ENCODE assay signal across 16 mouse cellular contexts in the genomic region with DNA sequence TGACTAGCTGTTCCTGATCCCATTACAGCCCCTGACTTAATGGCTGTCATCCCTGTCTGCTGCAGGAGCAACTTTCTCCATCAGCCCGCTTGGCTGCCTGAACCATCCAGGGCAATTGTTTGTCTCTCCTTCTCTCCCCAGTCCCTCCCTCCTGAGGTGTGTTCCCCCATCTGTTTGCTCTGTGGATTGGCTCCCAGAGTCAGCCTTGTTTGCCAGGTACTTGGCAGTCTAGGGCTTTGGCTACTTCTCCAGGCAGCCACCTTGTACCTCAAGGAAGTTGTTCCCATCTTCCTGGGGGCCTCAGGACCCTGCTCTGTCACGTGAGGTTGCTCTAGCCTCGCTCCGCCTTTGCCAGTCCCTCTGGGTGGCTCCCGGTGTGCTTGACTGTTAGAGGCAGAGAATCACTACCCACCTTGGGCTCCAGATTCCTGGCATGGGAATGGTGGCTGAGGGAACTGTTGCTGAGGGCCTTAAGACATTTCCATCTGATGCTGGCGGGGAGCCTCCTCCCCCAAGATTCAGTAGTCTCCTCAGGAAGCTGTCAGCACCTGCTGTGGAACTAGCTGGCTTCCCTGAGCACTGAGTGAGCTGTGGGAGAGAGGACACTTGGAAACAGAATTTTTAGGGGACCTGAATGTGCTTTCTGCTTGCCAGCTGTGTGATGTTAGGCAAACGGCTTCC. TPM values are rescaled to one million over a fixed set of nuclear protein-coding genes. Genes with fewer than 3 reads are reported as not detected.
DNase-seq lines count a peak whose midpoint lies in the region; ATAC-seq and TF ChIP-seq lines count a peak whose summit lies in the region.
"Had no signal": no experiment of that assay in that cellular context is flagged by ENCODE, and none has a peak within 500 bp of the region (broad histone marks: within the 10 kb centered on the region; RNA-seq: fewer than 3 reads in every experiment).

No protein-coding gene starts in this region.

- TF ChIP-seq CTCF in forebrain, postnatal 0 days (IDR thresholded peaks at IDR 0.05; ENCODE audit: low read depth), result no peak

- peaks cover 11% of the 10 kb centered on the region for H3K36me3 ChIP-seq in forebrain, postnatal 0 days (ENCODE audit: insufficient read depth)
- no peaks in the 10 kb centered on the region for H3K36me3 ChIP-seq in forebrain, embryonic 11.5 days (ENCODE audit: control insufficient read depth, insufficient read depth, low read length)
- H3K36me3 ChIP-seq in neural tube, embryonic 13.5 days, result peaks cover 36% of the 10 kb centered on the region
- peaks cover 36% of the 10 kb centered on the region for H3K36me3 ChIP-seq in limb, embryonic 15.5 days

- no peak overlapping the region for H3K9ac ChIP-seq in forebrain, postnatal 0 days
- H3K9ac ChIP-seq in forebrain, embryonic 11.5 days (ENCODE audit: low read length), result no peak overlapping the region
- H3K9ac ChIP-seq in neural tube, embryonic 13.5 days, result no peak overlapping the region
- H3K9ac ChIP-seq in limb, embryonic 15.5 days, result no peak overlapping the region

- no peak for ATAC-seq in forebrain, postnatal 0 days
- no peak for ATAC-seq in forebrain, embryonic 11.5 days (replicated peaks; ENCODE audit: low FRiP score)
- no peak for ATAC-seq in neural tube, embryonic 13.5 days (ENCODE audit: low read depth)
- ATAC-seq in limb, embryonic 15.5 days (ENCODE audit: insufficient number of reproducible peaks, low FRiP score, low TSS enrichment, low read depth), result peak; percentile 40; the same call in 1 of the 2 replicates
- no peak for ATAC-seq in activated CD4-positive, CD25-positive, alpha-beta regulatory T cell, adult 4 months

- no peaks in the 10 kb centered on the region for H3K27me3 ChIP-seq in forebrain, postnatal 0 days (ENCODE audit: insufficient read depth, low read length)
- H3K27me3 ChIP-seq in forebrain, embryonic 11.5 days (ENCODE audit: control insufficient read depth, insufficient read depth, low read length), result no peaks in the 10 kb centered on the region
- no peaks in the 10 kb centered on the region for H3K27me3 ChIP-seq in neural tube, embryonic 13.5 days
- no peaks in the 10 kb centered on the region for H3K27me3 ChIP-seq in limb, embryonic 15.5 days
- H3K27me3 ChIP-seq: megakaryocyte, embryonic 14.5 days had no signal

- no peak overlapping the region for H3K4me3 ChIP-seq in forebrain, postnatal 0 days (ENCODE audit: low read depth, low read length)
- no peak overlapping the region for H3K4me3 ChIP-seq in forebrain, embryonic 11.5 days (ENCODE audit: low read depth, low read length)
- H3K4me3 ChIP-seq in neural tube, embryonic 13.5 days, result no peak overlapping the region
- H3K4me3 ChIP-seq in limb, embryonic 15.5 days, result no peak overlapping the region
- H3K4me3 ChIP-seq: megakaryocyte, embryonic 14.5 days; myocyte had no signal

- H3K4me1 ChIP-seq in forebrain, postnatal 0 days (ENCODE audit: insufficient read depth), result no peaks in the 10 kb centered on the region
- H3K4me1 ChIP-seq in forebrain, embryonic 11.5 days (replicated peaks; ENCODE audit: control insufficient read depth, insufficient read depth, low read length), result no peaks in the 10 kb centered on the region
- peaks cover 20% of the 10 kb centered on the region for H3K4me1 ChIP-seq in neural tube, embryonic 13.5 days (replicated peaks)
- H3K4me1 ChIP-seq in limb, embryonic 15.5 days, result peaks cover 20% of the 10 kb centered on the region

- WGBS in forebrain, postnatal 0 days, result 40% methylated on average over 7 of the region's 7 CpGs
- WGBS in forebrain, embryonic 11.5 days, result 62% methylated on average over 7 of the region's 7 CpGs
- 40% methylated on average over 7 of the region's 7 CpGs for WGBS in neural tube, embryonic 13.5 days
- WGBS in limb, embryonic 15.5 days, result 40% methylated on average over 7 of the region's 7 CpGs

- no peak overlapping the region for H3K27ac ChIP-seq in forebrain, postnatal 0 days (ENCODE audit: low read depth, low read length)
- no peak overlapping the region for H3K27ac ChIP-seq in forebrain, embryonic 11.5 days (ENCODE audit: low read depth, low read length)
- H3K27ac ChIP-seq in neural tube, embryonic 13.5 days (replicated peaks), result peak overlapping the region; percentile 34; the same call in 1 of the 2 replicates
- H3K27ac ChIP-seq in limb, embryonic 15.5 days, result no peak overlapping the region

- H3K9me3 ChIP-seq in forebrain, postnatal 0 days (ENCODE audit: low read length), result no peaks in the 10 kb centered on the region
- no peaks in the 10 kb centered on the region for H3K9me3 ChIP-seq in forebrain, embryonic 11.5 days (ENCODE audit: control insufficient read depth, low read length)
- no peaks in the 10 kb centered on the region for H3K9me3 ChIP-seq in neural tube, embryonic 13.5 days
- H3K9me3 ChIP-seq in limb, embryonic 15.5 days, result no peaks in the 10 kb centered on the region
- H3K9me3 ChIP-seq: megakaryocyte, embryonic 14.5 days had no signal

- H3K4me2 ChIP-seq in forebrain, postnatal 0 days (ENCODE audit: low read depth), result no peak overlapping the region
- H3K4me2 ChIP-seq in forebrain, embryonic 11.5 days (ENCODE audit: low read depth, low read length, severe bottlenecking), result no peak overlapping the region
- H3K4me2 ChIP-seq in neural tube, embryonic 13.5 days, result no peak overlapping the region
- H3K4me2 ChIP-seq in limb, embryonic 15.5 days, result no peak overlapping the region

- peak; percentile 39 for DNase-seq in forebrain, postnatal 0 days
- no peak for DNase-seq in forebrain, embryonic 11.5 days (ENCODE audit: low spot score)
- DNase-seq in neural tube, embryonic 10.5 days (ENCODE audit: extremely low spot score, low spot score), result no peak
- no peak for DNase-seq in layer of hippocampus, postnatal 36 days
- DNase-seq in retina, postnatal 1 day, result no peak
- DNase-seq: B cell, adult 2 months; heart, adult 18-20 months; heart, postnatal 14 days; kidney, adult 11 months; thymus, adult 18-20 months had no signal

RNA-seq across cellular contexts. Expression of a gene that starts 16.6 kb away (rescaled TPM):
- 20.6 and 29.5 TPM in 2 replicates for total RNA-seq in forebrain, postnatal 0 days (2014; rRNA removed)
- 62.6 and 78.7 TPM in 2 replicates for polyA plus RNA-seq in forebrain, postnatal 0 days (2015; fragmentation: Nextera tagmentation; extraction: Ambion mirVana)
- polyA plus RNA-seq in forebrain, embryonic 11.5 days (2014; fragmentation: Nextera tagmentation; extraction: Ambion mirVana), result 70.9 and 76.4 TPM in 2 replicates
- 61.5 and 72.6 TPM in 2 replicates for polyA plus RNA-seq in neural tube, embryonic 13.5 days (2015; fragmentation: Nextera tagmentation; extraction: Ambion mirVana)
- 60.7 and 63.2 TPM in 2 replicates for polyA plus RNA-seq in limb, embryonic 15.5 days (2015; fragmentation: Nextera tagmentation; extraction: Ambion mirVana)
- total RNA-seq in layer of hippocampus, postnatal 36 days (2021), result 10 to 100 TPM; 33.0 to 38.2 TPM
- polyA plus RNA-seq in activated CD4-positive, CD25-positive, alpha-beta regulatory T cell, adult 4 months (2017; shearing (Covaris generic)), result 100 to 1,000 TPM; 127 to 144 TPM

RNA-seq across cellular contexts. Expression of a gene that starts 16.9 kb away (rescaled TPM):
- total RNA-seq in forebrain, postnatal 0 days (2014; rRNA removed), result 171 and 220 TPM in 2 replicates
- polyA plus RNA-seq in forebrain, postnatal 0 days (2015; fragmentation: Nextera tagmentation; extraction: Ambion mirVana), result 797 and 1,037 TPM in 2 replicates
- polyA plus RNA-seq in forebrain, embryonic 11.5 days (2014; fragmentation: Nextera tagmentation; extraction: Ambion mirVana), result 550 and 552 TPM in 2 replicates
- polyA plus RNA-seq in neural tube, embryonic 13.5 days (2015; fragmentation: Nextera tagmentation; extraction: Ambion mirVana), result 595 and 628 TPM in 2 replicates
- 636 and 690 TPM in 2 replicates for polyA plus RNA-seq in limb, embryonic 15.5 days (2015; fragmentation: Nextera tagmentation; extraction: Ambion mirVana)
- total RNA-seq in layer of hippocampus, postnatal 36 days (2021), result 100 to 1,000 TPM; 370 to 401 TPM
- 100 to 1,000 TPM; 481 to 512 TPM for polyA plus RNA-seq in activated CD4-positive, CD25-positive, alpha-beta regulatory T cell, adult 4 months (2017; shearing (Covaris generic))

RNA-seq across cellular contexts. Expression of a gene that starts 25.5 kb away (rescaled TPM):
- 5.3 and 5.5 TPM in 2 replicates for total RNA-seq in forebrain, postnatal 0 days (2014; rRNA removed)
- 1.3 and 1.6 TPM in 2 replicates for polyA plus RNA-seq in forebrain, postnatal 0 days (2015; fragmentation: Nextera tagmentation; extraction: Ambion mirVana)
- polyA plus RNA-seq in forebrain, embryonic 11.5 days (2014; fragmentation: Nextera tagmentation; extraction: Ambion mirVana), result 0.57 and 0.79 TPM in 2 replicates
- 2.7 and 3.3 TPM in 2 replicates for polyA plus RNA-seq in neural tube, embryonic 13.5 days (2015; fragmentation: Nextera tagmentation; extraction: Ambion mirVana)
- polyA plus RNA-seq in limb, embryonic 15.5 days (2015; fragmentation: Nextera tagmentation; extraction: Ambion mirVana), result 0.05 and 0.11 TPM in 2 replicates
- total RNA-seq in layer of hippocampus, postnatal 36 days (2021), result 100 to 1,000 TPM; 287 to 306 TPM
- polyA plus RNA-seq in activated CD4-positive, CD25-positive, alpha-beta regulatory T cell, adult 4 months (2017; shearing (Covaris generic)), result under 1 TPM; 0.15 to 0.31 TPM
- total RNA-seq: heart, adult 18-20 months; heart, postnatal 14 days had no signal
- polyA plus RNA-seq: large intestine, adult 2 months had no signal
